24 mouse cellular contexts compared by ENCODE assay signal in genomic region chr8:61260530-61260929, GRCm38 (mm10). TPM values are rescaled to one million over a fixed set of nuclear protein-coding genes. Genes with fewer than 3 reads are reported as not detected.
DNase-seq lines count a peak whose midpoint lies in the region; ATAC-seq and TF ChIP-seq lines count a peak whose summit lies in the region.
"Had no signal": no experiment of that assay in that cellular context is flagged by ENCODE, and none has a peak within 500 bp of the region (broad histone marks: within the 10 kb centered on the region; RNA-seq: fewer than 3 reads in every experiment).

No protein-coding gene starts in this region.

- H3K36me3 ChIP-seq in hindbrain, embryonic 12.5 days, result no peaks in the 10 kb centered on the region
- H3K36me3 ChIP-seq in hindbrain, embryonic 16.5 days (ENCODE audit: control insufficient read depth, insufficient read depth, low read length), result no peaks in the 10 kb centered on the region
- no peaks in the 10 kb centered on the region for H3K36me3 ChIP-seq in midbrain, embryonic 15.5 days (replicated peaks)
- H3K36me3 ChIP-seq in midbrain, postnatal 0 days (ENCODE audit: insufficient read depth, low read length), result no peaks in the 10 kb centered on the region
- no peaks in the 10 kb centered on the region for H3K36me3 ChIP-seq in hindbrain, embryonic 14.5 days (replicated peaks; ENCODE audit: control insufficient read depth, insufficient read depth)
- no peaks in the 10 kb centered on the region for H3K36me3 ChIP-seq in intestine, embryonic 16.5 days (ENCODE audit: control insufficient read depth, insufficient read depth, low read length)
- H3K36me3 ChIP-seq: heart, embryonic 13.5 days; liver, embryonic 15.5 days; lung, embryonic 15.5 days had no signal

- no peaks in the 10 kb centered on the region; the same call in 1 of the 2 replicates for H3K9me3 ChIP-seq in hindbrain, embryonic 12.5 days (replicated peaks)
- H3K9me3 ChIP-seq in hindbrain, embryonic 16.5 days (ENCODE audit: control insufficient read depth, low read length), result no peaks in the 10 kb centered on the region
- no peaks in the 10 kb centered on the region for H3K9me3 ChIP-seq in midbrain, embryonic 15.5 days
- H3K9me3 ChIP-seq in midbrain, postnatal 0 days (ENCODE audit: low read length), result no peaks in the 10 kb centered on the region
- H3K9me3 ChIP-seq in hindbrain, embryonic 14.5 days (ENCODE audit: control insufficient read depth, low read length), result no peaks in the 10 kb centered on the region
- H3K9me3 ChIP-seq in intestine, embryonic 16.5 days (ENCODE audit: control insufficient read depth, low read length), result no peaks in the 10 kb centered on the region
- H3K9me3 ChIP-seq: heart, embryonic 13.5 days; liver, embryonic 15.5 days; lung, embryonic 15.5 days; midbrain, embryonic 13.5 days had no signal

- peak overlapping the region; percentile 4; the same call in 1 of the 2 replicates for H3K27ac ChIP-seq in hindbrain, embryonic 12.5 days
- no peak overlapping the region for H3K27ac ChIP-seq in hindbrain, embryonic 16.5 days (ENCODE audit: low read depth, low read length)
- H3K27ac ChIP-seq in midbrain, embryonic 15.5 days, result 0 out of 2 replicates have a peak overlapping the region, but pooled peaks have one; percentile 17
- no peak overlapping the region for H3K27ac ChIP-seq in midbrain, postnatal 0 days (ENCODE audit: low read depth, low read length)
- 0 out of 2 replicates have a peak overlapping the region, but pooled peaks have one; percentile 4 for H3K27ac ChIP-seq in hindbrain, embryonic 14.5 days
- H3K27ac ChIP-seq in intestine, embryonic 16.5 days (ENCODE audit: low read length), result no peak overlapping the region
- H3K27ac ChIP-seq: heart, embryonic 13.5 days; liver, embryonic 15.5 days; lung, embryonic 15.5 days; midbrain, embryonic 13.5 days had no signal

- peaks cover 21% of the 10 kb centered on the region for H3K4me1 ChIP-seq in hindbrain, embryonic 12.5 days
- H3K4me1 ChIP-seq in hindbrain, embryonic 16.5 days (ENCODE audit: control insufficient read depth, insufficient read depth, low read depth, low read length), result peaks cover 17% of the 10 kb centered on the region
- H3K4me1 ChIP-seq in midbrain, embryonic 15.5 days, result peaks cover 12% of the 10 kb centered on the region
- no peaks in the 10 kb centered on the region for H3K4me1 ChIP-seq in midbrain, postnatal 0 days (ENCODE audit: insufficient read depth, low read length)
- peaks cover 27% of the 10 kb centered on the region; the same call in 1 of the 2 replicates for H3K4me1 ChIP-seq in hindbrain, embryonic 14.5 days (replicated peaks; ENCODE audit: control insufficient read depth, insufficient read depth, low read length)
- peaks cover 11% of the 10 kb centered on the region for H3K4me1 ChIP-seq in intestine, embryonic 16.5 days (ENCODE audit: control insufficient read depth, insufficient read depth, low read length)
- H3K4me1 ChIP-seq: liver, embryonic 15.5 days had no signal

- no peaks in the 10 kb centered on the region for H3K27me3 ChIP-seq in hindbrain, embryonic 12.5 days
- no peaks in the 10 kb centered on the region for H3K27me3 ChIP-seq in hindbrain, embryonic 16.5 days (replicated peaks; ENCODE audit: control insufficient read depth, insufficient read depth, low read length)
- no peaks in the 10 kb centered on the region for H3K27me3 ChIP-seq in midbrain, embryonic 15.5 days (replicated peaks)
- H3K27me3 ChIP-seq in midbrain, postnatal 0 days (ENCODE audit: insufficient read depth, low read length), result no peaks in the 10 kb centered on the region
- H3K27me3 ChIP-seq in hindbrain, embryonic 14.5 days (ENCODE audit: control insufficient read depth, insufficient read depth, low read length), result no peaks in the 10 kb centered on the region
- H3K27me3 ChIP-seq in intestine, embryonic 16.5 days (replicated peaks; ENCODE audit: control insufficient read depth, insufficient read depth, low read length), result no peaks in the 10 kb centered on the region
- H3K27me3 ChIP-seq: heart, embryonic 13.5 days; liver, embryonic 15.5 days; lung, embryonic 15.5 days; megakaryocyte, embryonic 14.5 days; midbrain, embryonic 13.5 days had no signal

- intact Hi-C loops in left cerebral cortex, postnatal 10 days (cut with DNase I), result no loop called here

- H3K9ac ChIP-seq in hindbrain, embryonic 12.5 days, result no peak overlapping the region
- H3K9ac ChIP-seq in hindbrain, embryonic 16.5 days (ENCODE audit: low read depth, low read length), result no peak overlapping the region
- H3K9ac ChIP-seq in midbrain, embryonic 15.5 days, result no peak overlapping the region
- H3K9ac ChIP-seq in midbrain, postnatal 0 days (replicated peaks; ENCODE audit: low read length, poor library complexity, severe bottlenecking), result no peak overlapping the region
- no peak overlapping the region for H3K9ac ChIP-seq in hindbrain, embryonic 14.5 days
- H3K9ac ChIP-seq in intestine, embryonic 16.5 days (ENCODE audit: low read depth, low read length), result no peak overlapping the region
- H3K9ac ChIP-seq: heart, embryonic 13.5 days; liver, embryonic 15.5 days; lung, embryonic 15.5 days; midbrain, embryonic 13.5 days had no signal

- no peak for ATAC-seq in hindbrain, embryonic 12.5 days (ENCODE audit: low FRiP score)
- no peak for ATAC-seq in hindbrain, embryonic 16.5 days
- no peak for ATAC-seq in midbrain, embryonic 15.5 days (replicated peaks)
- no peak; the same call in 1 of the 2 replicates for ATAC-seq in midbrain, postnatal 0 days (ENCODE audit: low FRiP score)
- ATAC-seq in hindbrain, embryonic 14.5 days (ENCODE audit: low FRiP score), result peak; percentile 41; the same call in 1 of the 2 replicates
- ATAC-seq in intestine, embryonic 16.5 days, result peak; percentile 45; the same call in 1 of the 2 replicates
- ATAC-seq: midbrain, embryonic 13.5 days had no signal

- TF ChIP-seq CTCF in midbrain, postnatal 0 days (IDR thresholded peaks at IDR 0.05), result no peak

- DNase-seq in midbrain, postnatal 0 days (ENCODE audit: low spot score), result no peak
- no peak for DNase-seq in hindbrain, embryonic 14.5 days (ENCODE audit: low spot score)
- DNase-seq in left cerebral cortex, postnatal 10 days (ENCODE audit: extremely low spot score in 1 of 2, low spot score in 2 of 2), result no peak
- DNase-seq: adrenal gland, postnatal 14 days; cerebellum, adult 11 months; cerebellum, adult 9-10 months; cerebellum, postnatal 36 days; gastrocnemius, postnatal 10 days; heart, postnatal 10 days; kidney, adult 18-20 months; kidney, postnatal 36 days; layer of hippocampus, postnatal 36 days; retina, postnatal 1 day; right cerebral cortex, postnatal 14 days; thymus, postnatal 4 days had no signal

- 88% methylated on average over 7 of the region's 7 CpGs for WGBS in hindbrain, embryonic 12.5 days
- 70% methylated on average over 7 of the region's 7 CpGs for WGBS in hindbrain, embryonic 16.5 days
- WGBS in midbrain, embryonic 15.5 days, result 90% methylated on average over 7 of the region's 7 CpGs
- 89% methylated on average over 7 of the region's 7 CpGs for whole genome bisulfite sequencing in midbrain, postnatal 0 days
- WGBS in hindbrain, embryonic 14.5 days, result 84% methylated on average over 7 of the region's 7 CpGs
- WGBS in intestine, embryonic 16.5 days, result 68% methylated on average over 7 of the region's 7 CpGs

- H3K4me3 ChIP-seq in hindbrain, embryonic 12.5 days, result no peak overlapping the region
- H3K4me3 ChIP-seq in hindbrain, embryonic 16.5 days (ENCODE audit: low read length), result no peak overlapping the region
- no peak overlapping the region for H3K4me3 ChIP-seq in midbrain, embryonic 15.5 days
- H3K4me3 ChIP-seq in midbrain, postnatal 0 days (ENCODE audit: low read depth, low read length), result no peak overlapping the region
- H3K4me3 ChIP-seq in hindbrain, embryonic 14.5 days (replicated peaks; ENCODE audit: low read length), result no peak overlapping the region
- H3K4me3 ChIP-seq in intestine, embryonic 16.5 days (ENCODE audit: low read length), result no peak overlapping the region
- H3K4me3 ChIP-seq: heart, embryonic 13.5 days; liver, embryonic 15.5 days; lung, embryonic 15.5 days; megakaryocyte, embryonic 14.5 days; midbrain, embryonic 13.5 days had no signal

- H3K4me2 ChIP-seq in hindbrain, embryonic 12.5 days (replicated peaks), result no peak overlapping the region
- H3K4me2 ChIP-seq in hindbrain, embryonic 16.5 days (ENCODE audit: low read length), result no peak overlapping the region
- H3K4me2 ChIP-seq in midbrain, embryonic 15.5 days, result no peak overlapping the region
- H3K4me2 ChIP-seq in midbrain, postnatal 0 days (ENCODE audit: low read depth, low read length, poor library complexity, severe bottlenecking), result no peak overlapping the region
- no peak overlapping the region for H3K4me2 ChIP-seq in hindbrain, embryonic 14.5 days (replicated peaks)
- H3K4me2 ChIP-seq in intestine, embryonic 16.5 days (ENCODE audit: low read depth, low read length), result no peak overlapping the region
- H3K4me2 ChIP-seq: heart, embryonic 13.5 days; liver, embryonic 15.5 days; lung, embryonic 15.5 days; midbrain, embryonic 13.5 days had no signal

RNA-seq across cellular contexts. Expression of gene Sh3rf1, which starts 36.9 kb away (rescaled TPM):
- 28.1 and 29.7 TPM in 2 replicates for polyA plus RNA-seq in hindbrain, embryonic 12.5 days (2016; fragmentation: Nextera tagmentation; extraction: Ambion mirVana)
- polyA plus RNA-seq in hindbrain, embryonic 16.5 days (2015; fragmentation: Nextera tagmentation; extraction: Ambion mirVana), result 23.3 and 28.2 TPM in 2 replicates
- polyA plus RNA-seq in midbrain, embryonic 15.5 days (2015; fragmentation: Nextera tagmentation; extraction: Ambion mirVana), result 29.9 and 30.7 TPM in 2 replicates
- total RNA-seq in midbrain, postnatal 0 days (2014; rRNA removed), result 37.5 and 39.8 TPM in 2 replicates
- polyA plus RNA-seq in midbrain, postnatal 0 days (2015; fragmentation: Nextera tagmentation; extraction: Ambion mirVana), result 23.9 and 24.3 TPM in 2 replicates
- 28.8 and 32.2 TPM in 2 replicates for polyA plus RNA-seq in hindbrain, embryonic 14.5 days (2014; fragmentation: Nextera tagmentation; extraction: Ambion mirVana)
- 11.0 and 12.1 TPM in 2 replicates for polyA plus RNA-seq in intestine, embryonic 16.5 days (2015; fragmentation: Nextera tagmentation; extraction: Ambion mirVana)
- total RNA-seq in left cerebral cortex, postnatal 10 days (2021), result 10 to 100 TPM; 42.1 to 42.2 TPM

Comparison
In these comparisons a context has a peak if more than half of its experiments do, and no peak if none do; other contexts are left out.
1. ATAC-seq: peak in hindbrain, embryonic 14.5 days (single experiment) and intestine, embryonic 16.5 days (single experiment); none in hindbrain, embryonic 12.5 days (single experiment), hindbrain, embryonic 16.5 days (single experiment), midbrain, embryonic 15.5 days (single experiment) and midbrain, postnatal 0 days (single experiment).
2. H3K27ac ChIP-seq: peak in hindbrain, embryonic 12.5 days (single experiment), midbrain, embryonic 15.5 days (single experiment) and hindbrain, embryonic 14.5 days (single experiment); none in hindbrain, embryonic 16.5 days (single experiment), midbrain, postnatal 0 days (single experiment) and intestine, embryonic 16.5 days (single experiment).